Mouse (Mus musculus) myocyte (in vitro differentiated cells): ENCODE results near the gene Cxcr4. TPM values are rescaled to one million over a fixed set of nuclear protein-coding genes. Genes with fewer than 3 reads are reported as not detected.

Experiments
- H3K27me3 ChIP-seq: one replicate; pipeline ENCODE4 v1.6.1; 2011; ENCODE audit not compliant: control insufficient read depth, insufficient read depth, insufficient read length
- H3K36me3 ChIP-seq: one replicate; pipeline ENCODE4 v1.6.1; 2011; ENCODE audit not compliant: control insufficient read depth, insufficient read depth
- H3K4me2 ChIP-seq: one replicate; pipeline ENCODE4 v1.6.1; 2011; ENCODE audit warnings: low read depth, control low read depth
- H3K4me3 ChIP-seq: one replicate; pipeline ENCODE4 v1.5.1; 2011; ENCODE audit warnings: mild to moderate bottlenecking, control low read depth, moderate library complexity
- H3K79me2 ChIP-seq: one replicate; pipeline ENCODE4 v1.6.1; 2011; ENCODE audit not compliant: control insufficient read depth, insufficient read depth
- H3ac ChIP-seq: one replicate; pipeline ENCODE4 v1.6.1; 2011; ENCODE audit not compliant: control insufficient read depth, insufficient read length
- E2F4 ChIP-seq: IDR thresholded peaks from one replicate; pipeline ENCODE4 v1.6.1; 2011; ENCODE audit warnings: mild to moderate bottlenecking, control low read depth, moderate library complexity; ENCODE audit not compliant: insufficient read depth
- MYOD1 ChIP-seq, 3 experiments: IDR thresholded peaks; one replicate each; pipeline ENCODE4 v1.6.1; 2011; ENCODE audit warnings: control low read depth in 2 of 3, low read depth in 2 of 3, mild to moderate bottlenecking in 2 of 3, moderate library complexity in 1 of 3; ENCODE audit not compliant: insufficient read length in 2 of 3, control insufficient read depth in 1 of 3
- MYOG ChIP-seq, 3 experiments: IDR thresholded peaks; one replicate each; pipeline ENCODE4 v1.6.1; 2011; ENCODE audit warnings: control low read depth in 2 of 3, low read depth in 2 of 3, mild to moderate bottlenecking in 2 of 3; ENCODE audit not compliant: insufficient read length in 2 of 3, control insufficient read depth in 1 of 3, insufficient read depth in 1 of 3
- POLR2A ChIP-seq: IDR thresholded peaks from one replicate; pipeline ENCODE4 v1.6.1; 2011; ENCODE audit warnings: low read depth, mild to moderate bottlenecking, control low read depth, moderate library complexity; ENCODE audit not compliant: insufficient read length
- POLR2AphosphoS2 ChIP-seq: IDR thresholded peaks from one replicate; pipeline ENCODE4 v1.6.1; 2011; ENCODE audit warnings: low read depth, control low read depth; ENCODE audit not compliant: insufficient read length
- REST ChIP-seq: IDR thresholded peaks from one replicate; pipeline ENCODE4 v1.6.1; 2011; ENCODE audit warnings: mild to moderate bottlenecking, control low read depth, moderate library complexity; ENCODE audit not compliant: insufficient read depth, insufficient read length
- SRF ChIP-seq: IDR thresholded peaks from one replicate; pipeline ENCODE4 v1.6.1; 2011; ENCODE audit warnings: low read depth; ENCODE audit not compliant: control insufficient read depth, insufficient read length
- TCF3 ChIP-seq: IDR thresholded peaks from one replicate; pipeline ENCODE4 v1.6.1; 2011; ENCODE audit warnings: low read depth, control low read depth; ENCODE audit not compliant: insufficient read length
- polyA plus RNA-seq: library from polyadenylated mRNA; unstranded; fragments of >200 nt; fragmentation: generic; extraction: Trizol; gene quantifications from one replicate; pipeline ENCODE4 v1.2.1, GENCODE M21; 2012; ENCODE audit warnings: missing spikeins

Cxcr4 gene
- polyA plus RNA-seq, 1 experiment, result 5.1 TPM

GRCm38 (mm10) chr1:128539555-128539954, 52.5 kb downstream of the Cxcr4 start:
- Histone ChIP-seq H3ac (no peak overlapping the region), H3K79me2 (no peaks in the 10 kb centered on the region), H3K27me3 (no peaks in the 10 kb centered on the region), H3K36me3 (no peaks in the 10 kb centered on the region), H3K4me2 (no peak overlapping the region), H3K4me3 (no peak overlapping the region)
- TF ChIP-seq E2F4 (no peak), POLR2A (no peak), MYOG (IDR thresholded peaks at IDR 0.05; ENCODE audit: control insufficient read depth in 1 of 3, insufficient read depth in 1 of 3, insufficient read length in 2 of 3, low read depth in 2 of 3) (no peak), REST (no peak), MYOD1 (IDR thresholded peaks at IDR 0.05; ENCODE audit: control insufficient read depth in 1 of 3, insufficient read length in 2 of 3, low read depth in 2 of 3) (no peak), SRF (no peak), POLR2AphosphoS2 (no peak), TCF3 (no peak)

Other genes with a start within 250 kb of the Cxcr4 start
- 27.0 TPM for gene Mcm6, start 232.6 kb downstream of the Cxcr4 start, polyA plus RNA-seq
- gene Dars, start 174.9 kb downstream of the Cxcr4 start, polyA plus RNA-seq, result 63.2 TPM